Mouse (Mus musculus): ENCODE measurements at regions not wholly inside any gene's neighbourhood (a gene's known extent, or its start where the extent isn't known, plus 50 kb on each side); places are given as distances from the start of the nearest gene placed in this dataset.

- no peak for DNase-seq
These were observed 172.0 kb downstream of the Dcdc2c start for GRCm38 (mm10) chr12:28380203-28380602.

- DNase-seq: no peak
These were observed 174.2 kb downstream of the Dcdc2c start for GRCm38 (mm10) chr12:28377968-28378367.

- DNase-seq: no peak
These were observed 174.8 kb downstream of the Dcdc2c start for GRCm38 (mm10) chr12:28377373-28377772.

GRCm38 (mm10) chr12:28376770-28377169, 175.4 kb downstream of the Dcdc2c start:
- DNase-seq: peak; percentile 15 to 48

GRCm38 (mm10) chr12:28365304-28365703, 186.9 kb downstream of the Dcdc2c start:
- DNase-seq: no peak

GRCm38 (mm10) chr12:28358737-28359333, 193.4 kb downstream of the Dcdc2c start:
- DNase-seq: peak; percentile 14 to 32

GRCm38 (mm10) chr12:28357764-28358163, 194.4 kb downstream of the Dcdc2c start:
- DNase-seq: no peak

GRCm38 (mm10) chr12:28353140-28353539, 199.1 kb downstream of the Dcdc2c start:
- no peak for DNase-seq

- no peak for DNase-seq
These were observed 199.6 kb downstream of the Dcdc2c start for GRCm38 (mm10) chr12:28352571-28352970.

GRCm38 (mm10) chr12:28342735-28343134, 209.5 kb downstream of the Dcdc2c start:
- peak; percentile 13 to 32 for DNase-seq

- DNase-seq: no peak
These were observed 219.6 kb downstream of the Dcdc2c start for GRCm38 (mm10) chr12:28332591-28332990.

- DNase-seq: no peak
These were observed 220.4 kb downstream of the Dcdc2c start for GRCm38 (mm10) chr12:28331843-28332242.

GRCm38 (mm10) chr12:28323659-28324058, 228.5 kb downstream of the Dcdc2c start:
- no peak for DNase-seq

- DNase-seq: no peak
These were observed 243.0 kb downstream of the Dcdc2c start for GRCm38 (mm10) chr12:28309226-28309625.

GRCm38 (mm10) chr12:28302038-28302581, 250.1 kb downstream of the Dcdc2c start:
- DNase-seq: no peak

- no peak for DNase-seq
These were observed 263.8 kb downstream of the Dcdc2c start for GRCm38 (mm10) chr12:28288376-28288896.

GRCm38 (mm10) chr12:28255524-28255923, 296.7 kb downstream of the Dcdc2c start:
- DNase-seq: no peak

GRCm38 (mm10) chr12:28250526-28250925, 301.7 kb downstream of the Dcdc2c start:
- no peak for DNase-seq

- peak; percentile 24 to 42 for DNase-seq
These were observed 303.4 kb downstream of the Dcdc2c start for GRCm38 (mm10) chr12:28248749-28249148.

- DNase-seq: no peak
These were observed 303.9 kb downstream of the Dcdc2c start for GRCm38 (mm10) chr12:28248287-28248686.

- DNase-seq: no peak
These were observed 314.2 kb downstream of the Dcdc2c start for GRCm38 (mm10) chr12:28238016-28238415.

GRCm38 (mm10) chr12:28237041-28237440, 315.2 kb downstream of the Dcdc2c start:
- no peak for DNase-seq

GRCm38 (mm10) chr12:28202847-28203246, 349.4 kb downstream of the Dcdc2c start:
- DNase-seq: no peak

- no peak for DNase-seq
These were observed 365.5 kb downstream of the Dcdc2c start for GRCm38 (mm10) chr12:28186695-28187094.

- DNase-seq: no peak
These were observed 370.9 kb downstream of the Dcdc2c start for GRCm38 (mm10) chr12:28181265-28181664.

All from kidney, postnatal 4 days (tissue).